Mouse (Mus musculus) splenic B cell, adult 2 months (primary cell): ENCODE results near the gene Tarsl2.

Experiments
- DNase-seq: peaks from one replicate; pipeline ENCODE4 v3.0.0-alpha.2; 2011; ENCODE audit warnings: low read depth, low spot score
- H3K27me3 ChIP-seq: 2 replicates; pipeline ENCODE4 v1.6.1; 2012; ENCODE audit warnings: mild to moderate bottlenecking, low read length, moderate library complexity, mixed read lengths; ENCODE audit not compliant: control insufficient read depth, poor library complexity, insufficient read depth, severe bottlenecking
- H3K36me3 ChIP-seq: 2 replicates; pipeline ENCODE4 v1.6.1; 2012; ENCODE audit warnings: mild to moderate bottlenecking, low read length, moderate library complexity, mixed read lengths; ENCODE audit not compliant: control insufficient read depth, poor library complexity, insufficient read depth, severe bottlenecking

Gene Tarsl2

GRCm38 (mm10) chr7:65681166-65681565 is 36.5 kb downstream of the Tarsl2 start:
- no peak for DNase-seq
- Histone ChIP-seq H3K36me3 (peaks cover 2% of the 10 kb centered on the region; the same call in 1 of the 2 replicates), H3K27me3 (no peaks in the 10 kb centered on the region)

- H3K36me3 ChIP-seq, result no peaks in the 10 kb centered on the region; the same call in 1 of the 2 replicates
- DNase-seq, result no peak
Measured at GRCm38 (mm10) chr7:65684256-65684835, 39.6 kb downstream of the Tarsl2 start.

DNA sequence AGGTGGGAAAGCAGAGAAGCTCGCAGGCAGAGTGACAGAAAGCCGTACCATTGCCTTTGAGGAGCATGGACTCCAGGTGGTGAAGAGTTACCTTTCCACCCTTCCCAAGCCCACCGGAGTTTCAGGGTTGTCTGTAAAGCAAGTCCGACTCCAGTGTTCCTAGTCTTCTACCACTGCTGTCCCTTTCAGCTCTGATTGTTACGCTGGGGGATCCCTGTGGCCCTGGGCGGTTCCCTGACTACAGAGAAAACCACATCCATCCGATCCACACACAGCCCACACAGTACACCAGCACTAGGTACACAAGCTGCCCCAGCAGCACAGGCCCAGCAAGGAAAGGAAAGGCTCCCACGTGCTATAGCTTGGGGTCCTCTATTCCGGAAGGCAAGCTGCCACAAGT is 42.0 kb downstream of the Tarsl2 start:
- no peaks in the 10 kb centered on the region for H3K27me3 ChIP-seq
- DNase-seq, result no peak
- no peaks in the 10 kb centered on the region; the same call in 1 of the 2 replicates for H3K36me3 ChIP-seq

More at GRCm38 (mm10) chr7:65684256-65684835, 39.6 kb downstream of the Tarsl2 start:
- H3K27me3 ChIP-seq, result no peaks in the 10 kb centered on the region

DNA sequence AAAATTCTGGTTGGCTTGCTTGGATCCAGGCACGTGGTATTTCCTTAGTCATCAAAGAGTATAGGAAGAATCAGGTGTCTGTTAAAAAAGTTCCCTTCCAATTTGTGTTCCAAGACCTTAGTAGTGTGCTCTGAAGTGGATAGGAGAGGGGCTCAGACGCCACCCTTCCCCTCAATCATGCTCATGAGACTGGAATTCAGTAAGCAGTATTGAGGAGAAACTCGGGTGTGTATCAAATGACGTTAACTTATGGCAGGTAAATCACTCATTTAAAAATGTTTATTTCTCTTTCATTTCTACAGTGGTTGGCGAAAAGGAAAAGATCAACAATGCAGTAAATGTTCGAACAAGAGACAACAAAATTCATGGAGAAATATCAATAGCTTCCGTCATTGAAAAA is 46.2 kb downstream of the Tarsl2 start, which contains the start of gene Tm2d3:
Tm2d3 (plus strand) TSS at position 301 of the 400 bp plus-strand sequence.
- Histone ChIP-seq H3K36me3 (no peaks in the 10 kb centered on the region; the same call in 1 of the 2 replicates), H3K27me3 (no peaks in the 10 kb centered on the region)
- DNase-seq, result no peak

DNA sequence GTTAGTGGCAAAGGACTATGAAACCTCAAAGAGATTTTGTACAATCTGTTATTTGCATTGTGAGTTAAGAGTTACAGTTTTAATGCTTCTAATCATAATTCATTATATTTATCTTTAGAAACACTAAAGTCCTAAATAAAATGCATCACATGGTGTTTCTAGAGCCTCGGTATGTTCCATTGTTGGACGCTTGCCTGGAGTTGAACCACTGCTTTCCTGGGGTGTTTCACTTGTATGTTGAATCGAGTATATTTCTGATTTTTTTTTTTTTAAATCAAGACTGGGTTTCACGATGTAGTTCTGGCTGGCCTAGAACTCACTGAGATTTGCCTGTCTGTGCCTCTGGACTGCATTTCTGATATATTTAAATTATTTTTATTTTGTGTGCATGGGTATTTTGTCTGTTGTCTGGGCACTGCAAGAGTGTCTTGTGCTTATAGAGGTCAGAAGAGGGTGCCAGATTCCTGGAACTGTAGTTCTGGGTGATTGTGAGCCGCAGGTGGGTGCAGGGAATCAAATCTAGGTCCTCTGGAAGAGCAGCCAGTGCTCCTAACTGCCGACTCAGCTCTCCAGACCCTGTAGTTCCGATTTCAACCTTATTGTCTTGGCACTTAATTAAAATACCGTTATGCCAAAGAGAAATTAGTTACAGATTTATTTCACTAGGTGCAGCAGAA is 47.4 kb downstream of the Tarsl2 start:
- DNase-seq, result no peak
- H3K36me3 ChIP-seq, result peaks cover 2% of the 10 kb centered on the region; the same call in 1 of the 2 replicates
- H3K27me3 ChIP-seq, result no peaks in the 10 kb centered on the region

- Histone ChIP-seq H3K36me3 (peaks cover 5% of the 10 kb centered on the region), H3K27me3 (no peaks in the 10 kb centered on the region)
- no peak for DNase-seq
Measured at GRCm38 (mm10) chr7:65692883-65693282, 48.2 kb downstream of the Tarsl2 start.

GRCm38 (mm10) chr7:65693301-65693821 is 48.7 kb downstream of the Tarsl2 start:
- H3K27me3 ChIP-seq, result no peaks in the 10 kb centered on the region
- peak; percentile 90 for DNase-seq
- peaks cover 7% of the 10 kb centered on the region for H3K36me3 ChIP-seq

DNA sequence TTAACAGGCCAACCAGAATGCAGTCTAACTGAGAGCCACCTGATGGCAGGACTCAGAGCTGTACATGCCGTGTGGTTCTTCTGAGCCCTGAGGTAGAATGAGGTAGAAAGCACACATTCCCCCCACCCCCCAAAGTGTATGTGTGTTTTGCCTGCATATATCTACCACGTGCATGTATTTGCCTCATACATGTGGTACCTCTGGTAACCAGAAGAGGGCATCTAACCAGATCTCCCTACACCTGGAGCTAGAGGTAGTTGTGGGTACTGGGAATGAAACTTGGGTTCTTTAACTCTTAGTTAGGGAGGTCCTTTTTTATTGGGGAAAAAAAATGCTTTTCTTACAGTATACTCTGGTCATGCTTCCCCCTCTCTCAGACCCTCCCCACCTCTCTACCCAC is 51.8 kb downstream of the Tarsl2 start:
- Histone ChIP-seq H3K36me3 (peaks cover 10% of the 10 kb centered on the region), H3K27me3 (no peaks in the 10 kb centered on the region)
- DNase-seq, result peak; percentile 64

- DNase-seq, result no peak
- Histone ChIP-seq H3K36me3 (peaks cover 12% of the 10 kb centered on the region), H3K27me3 (no peaks in the 10 kb centered on the region)
Measured at GRCm38 (mm10) chr7:65702076-65702475, 57.4 kb downstream of the Tarsl2 start.

DNA sequence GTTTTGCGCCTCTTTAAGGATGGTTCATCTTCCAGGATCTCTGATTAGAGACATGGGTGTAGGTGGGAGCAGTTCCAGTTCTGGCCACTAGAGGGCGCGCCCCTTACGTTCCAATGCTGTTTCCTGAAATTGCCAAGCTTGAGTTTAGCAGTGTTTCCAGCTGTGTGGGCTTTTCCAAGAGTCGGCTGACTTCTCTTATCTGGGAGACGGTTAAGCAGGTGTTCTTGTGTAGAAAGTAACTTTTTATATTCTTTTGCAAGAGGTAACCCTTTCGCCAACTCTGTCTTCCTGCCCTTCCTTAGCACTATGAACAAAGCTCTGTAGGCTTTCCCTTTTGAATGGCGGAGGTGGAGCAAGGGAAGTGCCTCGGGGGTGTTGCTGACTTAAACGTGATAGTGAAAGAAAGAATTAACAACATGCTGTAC is 60.1 kb downstream of the Tarsl2 start:
- H3K27me3 ChIP-seq, result no peaks in the 10 kb centered on the region
- H3K36me3 ChIP-seq, result peaks cover 7% of the 10 kb centered on the region; the same call in 1 of the 2 replicates
- peak; percentile 76 for DNase-seq

- Histone ChIP-seq H3K36me3 (no peaks in the 10 kb centered on the region), H3K27me3 (no peaks in the 10 kb centered on the region)
- DNase-seq, result no peak
Measured at GRCm38 (mm10) chr7:65708506-65708905, 63.8 kb downstream of the Tarsl2 start.

DNA sequence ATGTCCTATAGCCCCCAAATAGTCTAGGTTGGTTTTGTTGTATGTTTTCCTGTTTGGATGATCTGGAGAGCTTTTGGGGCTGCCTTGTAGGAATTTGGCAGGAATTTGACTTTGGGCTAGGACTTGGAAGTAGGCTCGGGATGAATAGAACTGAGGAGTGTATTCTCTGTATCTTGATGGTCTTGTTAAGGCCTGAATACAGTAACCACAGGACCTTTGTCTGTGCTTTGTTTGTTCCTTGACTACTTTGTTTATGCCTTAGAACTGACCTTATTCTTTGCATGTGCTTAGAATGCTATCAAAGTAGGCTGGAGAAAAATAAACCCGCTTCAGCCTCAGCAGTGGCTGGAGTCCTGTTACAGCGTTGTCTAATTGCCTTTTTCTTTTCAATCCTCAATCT is 65.6 kb downstream of the Tarsl2 start:
- Histone ChIP-seq H3K36me3 (no peaks in the 10 kb centered on the region), H3K27me3 (no peaks in the 10 kb centered on the region)
- no peak for DNase-seq

DNA sequence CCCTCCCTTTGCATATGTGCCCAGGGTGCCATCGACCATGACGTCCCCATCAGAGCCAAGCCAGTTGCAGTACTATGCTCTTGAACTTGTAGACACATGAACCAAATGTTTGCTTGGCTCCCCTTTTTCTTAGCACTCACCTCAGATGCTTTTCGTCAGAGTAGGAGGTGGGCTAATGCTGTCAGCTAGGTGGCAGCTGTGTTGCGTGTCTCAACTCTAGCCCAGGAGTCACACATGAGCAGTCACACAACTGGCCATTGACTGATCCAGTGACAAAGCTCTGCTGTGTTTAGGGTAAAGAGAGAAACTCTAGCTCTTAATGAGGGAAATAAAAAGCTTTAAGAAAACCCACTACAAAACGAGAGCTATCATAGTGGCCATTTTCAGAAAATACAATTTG is 69.1 kb downstream of the Tarsl2 start:
- no peaks in the 10 kb centered on the region for H3K27me3 ChIP-seq
- no peak for DNase-seq

DNA sequence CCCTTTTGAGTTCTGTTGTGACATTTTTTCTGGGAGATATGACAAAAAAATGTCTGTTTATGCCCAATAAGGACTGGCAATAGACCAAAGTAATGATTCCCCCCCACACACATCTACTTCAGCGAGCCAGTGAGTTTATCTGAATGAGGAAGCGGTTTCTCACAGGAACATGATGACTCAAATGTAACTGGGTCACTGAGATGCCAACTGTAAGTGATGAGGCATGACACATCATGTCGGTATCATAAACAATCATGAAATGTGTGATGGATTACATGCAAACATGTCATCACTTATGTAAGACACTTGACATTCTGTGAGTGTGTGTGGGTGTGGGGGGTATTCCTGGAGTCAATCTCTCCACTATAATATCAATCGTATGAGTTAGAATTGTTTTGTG is 69.6 kb downstream of the Tarsl2 start:
- Histone ChIP-seq H3K27me3 (no peaks in the 10 kb centered on the region), H3K36me3 (no peaks in the 10 kb centered on the region)
- DNase-seq, result no peak

More for the DNA sequence above, 69.1 kb downstream of the Tarsl2 start:
- H3K36me3 ChIP-seq, result no peaks in the 10 kb centered on the region

DNA sequence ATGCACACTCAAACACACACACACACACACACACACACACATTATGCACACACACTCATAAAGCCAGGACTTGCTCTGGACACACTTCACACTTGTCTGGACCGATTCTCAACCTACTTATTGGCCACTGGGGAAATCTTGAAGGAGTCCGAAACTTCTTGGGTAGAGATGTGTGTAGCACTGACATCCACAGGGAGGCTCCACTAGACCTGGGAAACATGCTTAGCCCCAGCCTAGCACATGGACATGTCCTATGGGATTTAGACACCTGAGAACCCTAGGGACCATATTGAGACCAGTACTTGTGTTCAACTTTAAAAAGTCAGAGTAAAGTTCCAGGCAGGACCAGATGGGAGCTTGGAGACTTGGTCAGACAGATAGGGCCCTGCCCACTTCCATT is 89.3 kb downstream of the Tarsl2 start:
- DNase-seq, result no peak
- Histone ChIP-seq H3K27me3 (no peaks in the 10 kb centered on the region), H3K36me3 (no peaks in the 10 kb centered on the region)
